Mouse (Mus musculus): ENCODE results near the gene Papss2.

Papss2 gene

DNA sequence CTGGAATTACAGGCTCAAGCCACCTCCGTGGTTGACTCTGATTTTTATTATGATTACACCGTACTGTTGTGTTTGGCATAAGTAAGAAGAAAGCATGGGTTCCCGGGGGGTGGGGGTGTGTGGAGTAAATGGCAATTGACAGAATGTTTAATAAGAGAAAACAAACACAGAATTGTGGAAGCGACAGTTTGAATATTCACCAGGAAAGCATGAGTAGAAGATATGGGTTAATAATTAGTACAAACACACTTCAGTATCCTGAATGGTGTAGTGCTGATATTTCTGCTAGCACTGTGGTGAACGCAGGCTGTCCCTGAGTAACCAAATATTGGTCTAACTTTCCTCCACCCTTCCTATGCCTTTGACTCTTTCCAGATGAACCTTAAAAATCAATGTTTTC, 3.8 kb downstream of the Papss2 start:
- WGBS: 64% methylated on average over 5 of the region's 5 CpGs

DNA sequence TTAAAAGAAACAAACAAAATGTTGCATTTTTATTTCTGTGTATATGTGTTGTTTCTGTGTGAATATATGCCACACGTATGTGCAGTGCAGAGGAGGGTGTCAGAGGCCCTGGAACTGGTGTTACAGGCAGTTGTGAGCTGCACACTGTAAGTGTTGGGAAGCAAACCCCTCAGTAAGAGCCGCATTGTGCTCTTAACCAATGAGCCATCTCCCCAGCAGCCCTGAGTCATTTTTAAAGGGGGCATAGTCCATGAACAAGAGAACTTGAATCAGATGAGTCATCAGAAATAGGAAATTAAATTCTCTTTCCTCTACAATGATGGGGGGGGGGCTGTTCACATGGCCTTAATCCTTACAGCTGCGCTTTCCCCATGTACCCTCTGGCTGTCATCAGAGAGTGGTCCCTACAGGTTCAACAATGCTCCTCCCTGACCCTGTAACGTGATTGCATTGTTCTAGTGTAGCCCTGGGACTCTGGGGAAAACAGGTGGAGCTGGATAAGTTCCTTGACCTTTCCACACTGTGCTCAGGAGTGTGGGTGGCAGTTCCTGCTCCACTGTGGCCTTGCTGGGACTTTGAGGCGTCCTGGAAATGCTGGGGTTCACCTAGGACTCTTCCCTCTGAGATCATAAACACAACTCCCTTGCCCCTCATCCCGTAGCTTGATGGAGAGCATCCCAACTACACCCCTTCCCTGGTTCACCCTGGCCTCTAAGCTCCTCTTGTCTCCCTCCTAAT, 5.6 kb downstream of the Papss2 start:
- WGBS: 87% methylated on average over 6 of the region's 6 CpGs

DNA sequence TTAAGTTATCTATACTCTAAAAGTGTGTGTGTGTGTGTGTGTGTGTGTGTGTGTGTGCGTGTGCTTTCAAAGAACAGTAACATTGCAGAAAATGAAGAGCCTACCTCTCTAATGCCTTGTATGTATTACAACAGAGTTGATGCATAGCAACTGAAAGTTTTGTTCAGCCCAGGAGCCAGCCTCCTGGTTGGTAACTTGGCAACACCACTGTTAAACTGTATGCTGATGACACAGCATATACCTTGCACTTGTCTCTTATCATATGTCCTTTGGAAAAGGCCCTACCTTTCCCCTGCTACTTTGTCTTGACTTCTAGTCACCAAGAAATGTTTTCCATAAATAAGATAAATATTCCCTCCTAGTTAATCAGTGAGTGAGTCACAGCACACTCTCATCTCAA, 7.9 kb downstream of the Papss2 start:
- 94% methylated on average over 1 of the region's 1 CpGs for WGBS

DNA sequence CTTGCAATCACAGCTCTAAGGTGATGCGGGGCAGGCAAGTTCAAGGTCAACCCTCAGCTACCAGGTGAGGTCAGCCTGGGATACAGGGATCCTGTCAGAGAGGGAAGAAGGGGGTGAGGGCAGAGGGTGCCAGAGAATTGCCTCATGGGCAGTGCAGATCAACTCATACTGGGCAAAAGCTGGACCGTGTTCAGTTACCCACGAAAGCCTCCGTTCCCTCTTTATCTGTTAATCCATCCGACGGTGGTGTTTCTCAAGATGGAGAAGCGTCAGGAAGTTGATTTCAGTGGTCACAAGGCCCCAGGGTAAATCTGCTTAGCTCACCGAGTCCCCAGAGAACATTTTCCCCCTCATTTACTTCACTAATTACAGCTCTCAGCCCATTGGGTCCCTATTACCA, 8.5 kb downstream of the Papss2 start:
- WGBS: 73% methylated on average over 8 of the region's 8 CpGs

DNA sequence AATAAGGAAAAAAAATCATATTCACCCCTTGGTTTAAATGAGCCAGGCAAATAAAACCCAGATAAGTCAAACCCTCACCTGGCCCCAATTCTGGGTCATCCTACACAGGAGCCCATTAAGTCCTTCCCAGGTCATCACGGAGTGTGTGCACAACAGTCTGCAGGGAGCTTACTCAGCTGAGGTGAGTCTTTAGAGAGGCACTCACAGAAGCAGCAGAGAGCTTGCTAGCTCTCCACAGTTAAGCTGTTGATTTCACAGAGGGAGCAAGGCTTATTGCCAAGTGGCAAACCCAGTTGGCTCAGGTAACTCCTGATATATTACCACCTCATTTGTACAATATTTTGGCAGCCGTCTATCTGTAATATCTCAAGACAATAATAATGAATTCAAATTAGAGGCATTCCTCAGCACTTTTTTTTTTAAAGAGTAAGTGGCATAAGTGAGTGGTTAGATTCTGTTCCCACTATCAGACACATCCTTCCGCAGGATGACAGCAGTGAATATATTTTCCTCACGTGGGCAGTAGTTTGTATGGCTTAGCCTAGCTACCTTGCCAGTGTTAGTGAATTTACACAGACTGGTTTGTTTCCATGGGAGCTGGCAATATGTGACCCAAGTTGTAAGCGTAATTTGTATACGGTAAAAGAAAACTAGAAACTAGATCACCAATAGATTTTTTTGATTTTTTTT, 9.1 kb downstream of the Papss2 start:
- WGBS: 64% methylated on average over 6 of the region's 6 CpGs

DNA sequence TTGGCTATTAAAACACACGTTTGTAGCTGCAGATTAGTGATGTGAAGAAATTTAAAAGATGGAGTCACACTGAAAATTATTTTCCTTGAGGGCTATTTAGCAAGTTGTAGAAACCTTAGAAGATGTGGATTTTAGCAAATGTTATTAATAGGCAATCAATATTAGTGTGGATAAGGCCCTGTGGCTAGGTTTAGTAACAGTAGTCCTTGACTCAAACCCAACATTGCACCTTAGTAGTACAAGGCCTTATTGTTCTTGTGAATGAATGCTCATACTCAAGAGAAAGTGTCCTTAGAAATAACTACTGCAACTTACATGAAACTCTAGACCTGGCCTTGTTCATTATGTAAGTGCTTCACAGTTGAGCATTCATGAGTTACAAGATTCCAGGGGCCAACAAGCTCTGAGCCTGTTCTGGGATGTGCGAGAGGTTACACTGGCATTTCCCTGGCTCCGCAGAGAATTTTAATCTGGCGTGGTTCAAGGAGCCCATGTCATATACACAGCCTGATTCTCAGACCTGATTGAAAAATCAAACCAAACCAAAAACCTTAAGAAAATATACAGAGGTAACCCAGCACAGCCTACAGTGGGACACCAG, 10.7 kb downstream of the Papss2 start:
- WGBS: 83% methylated on average over 4 of the region's 4 CpGs

DNA sequence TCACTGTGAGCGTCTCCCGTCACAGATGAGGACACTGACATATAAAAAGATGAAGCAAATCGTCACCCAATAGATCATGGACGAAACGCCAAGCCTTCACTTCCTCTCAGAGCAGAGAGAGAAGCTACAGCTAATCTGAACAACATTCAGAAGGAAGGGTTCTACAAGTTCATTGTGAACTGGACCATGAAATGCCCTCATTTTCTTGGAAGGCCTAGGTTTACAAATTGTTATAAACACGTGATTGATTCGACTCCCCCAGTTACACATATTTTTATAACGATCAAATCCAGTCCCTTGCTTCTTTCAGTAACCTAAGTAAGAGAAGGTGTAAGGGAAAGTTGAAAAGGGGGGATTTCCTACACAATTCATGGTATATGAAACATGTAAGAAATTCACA, 11.4 kb downstream of the Papss2 start:
- WGBS: 83% methylated on average over 8 of the region's 8 CpGs

DNA sequence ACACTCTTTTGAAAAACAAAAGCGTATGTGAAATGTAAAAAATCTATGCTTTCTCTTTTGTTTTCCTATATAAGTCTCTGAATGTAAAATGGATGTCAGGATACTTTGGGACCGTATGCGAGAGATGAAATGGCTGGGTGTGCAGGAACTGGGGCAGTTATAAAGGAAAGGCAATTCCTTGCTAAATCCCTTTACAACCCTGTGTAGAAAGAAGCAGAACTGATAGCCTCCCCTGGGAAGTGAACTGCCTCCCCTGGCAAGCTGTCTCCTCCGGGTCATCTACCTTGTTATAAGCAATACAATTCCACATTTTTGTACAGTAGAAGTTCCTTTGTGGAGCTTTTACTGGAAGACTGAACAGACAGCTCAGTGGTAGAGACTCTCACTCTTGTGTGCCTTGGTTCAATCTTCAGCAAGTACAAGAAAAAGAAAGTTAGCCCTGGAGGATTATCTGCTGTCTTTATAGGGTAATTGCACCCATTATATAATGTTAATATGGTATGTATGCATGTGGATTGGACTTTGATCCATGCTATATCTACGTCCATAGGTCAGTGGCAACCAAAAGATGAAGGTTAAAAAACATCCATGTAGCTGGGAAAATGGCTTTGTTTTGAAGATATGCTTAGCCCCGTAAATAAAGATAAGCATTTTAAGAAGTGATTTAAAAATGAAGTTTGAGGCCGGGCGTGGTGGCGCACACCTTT, 15.9 kb downstream of the Papss2 start:
- 95% methylated on average over 9 of the region's 9 CpGs for WGBS

DNA sequence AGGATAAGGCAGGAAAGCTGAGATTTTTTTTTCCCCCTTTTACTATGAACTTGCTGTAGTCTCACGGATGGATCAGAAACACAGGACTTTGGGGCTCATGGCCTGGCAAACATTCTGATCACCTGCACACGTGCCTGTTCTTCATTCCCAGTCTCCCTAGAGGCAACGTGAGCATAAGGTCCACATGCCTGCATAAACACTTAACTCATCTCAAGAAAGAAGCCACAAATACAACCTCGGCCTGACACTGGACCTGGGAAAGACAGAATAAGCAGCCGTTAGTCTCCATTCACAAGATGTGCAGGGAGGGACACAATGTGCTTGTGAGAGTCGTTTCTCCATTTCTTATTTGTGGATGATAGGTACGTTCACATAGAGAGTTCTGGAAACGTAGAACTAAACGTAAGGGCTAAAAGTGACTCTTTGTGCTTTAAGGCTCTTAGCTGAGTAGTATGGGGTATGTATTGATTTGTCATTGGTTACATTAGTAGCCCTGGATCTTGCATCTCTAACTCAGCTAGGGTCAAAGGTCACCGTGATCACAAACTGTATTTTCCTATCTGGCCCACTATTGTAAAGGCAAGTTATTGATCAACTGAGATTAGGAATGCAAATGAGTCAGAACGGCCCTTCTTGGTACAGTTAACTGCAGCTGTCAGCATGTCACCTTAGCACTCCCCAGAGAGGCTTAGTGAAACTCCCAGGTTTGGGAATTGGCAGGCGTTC, 18.6 kb downstream of the Papss2 start:
- 89% methylated on average over 12 of the region's 12 CpGs for WGBS

DNA sequence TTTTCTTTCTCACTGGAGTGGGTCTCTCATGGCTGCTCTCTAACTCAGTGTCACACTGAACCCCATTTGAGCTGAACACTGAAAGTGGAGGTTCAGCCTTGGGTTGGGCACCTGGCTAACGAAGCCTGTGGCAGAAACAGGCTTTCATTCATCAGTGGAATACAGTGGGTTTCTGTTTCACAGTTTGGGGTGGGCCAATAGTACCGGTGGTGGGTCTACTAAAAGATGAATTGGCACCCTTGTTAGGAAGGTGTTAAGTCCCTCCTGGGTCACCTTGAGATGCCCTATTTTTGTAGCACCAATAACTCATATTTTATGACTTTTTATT, 19.1 kb downstream of the Papss2 start:
- WGBS: 77% methylated on average over 2 of the region's 2 CpGs

DNA sequence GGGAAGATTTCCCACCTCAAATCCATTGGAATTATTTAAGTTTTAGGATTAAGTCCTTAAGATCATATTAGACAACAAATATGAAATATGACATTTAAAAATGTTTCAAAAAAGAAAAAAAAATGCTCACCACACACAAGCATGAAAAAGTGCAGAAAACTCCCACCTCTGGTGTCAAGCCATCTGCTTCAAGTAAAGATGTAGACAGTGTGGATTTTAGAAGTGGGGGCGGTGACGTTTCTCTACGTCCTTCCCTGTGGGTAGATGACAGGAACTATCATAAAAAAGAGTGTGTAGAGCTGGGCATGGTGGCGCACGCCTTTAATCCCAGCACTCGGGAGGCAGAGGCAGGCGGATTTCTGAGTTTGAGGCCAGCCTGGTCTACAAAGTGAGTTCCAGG, 21.1 kb downstream of the Papss2 start:
- WGBS: 71% methylated on average over 7 of the region's 7 CpGs

DNA sequence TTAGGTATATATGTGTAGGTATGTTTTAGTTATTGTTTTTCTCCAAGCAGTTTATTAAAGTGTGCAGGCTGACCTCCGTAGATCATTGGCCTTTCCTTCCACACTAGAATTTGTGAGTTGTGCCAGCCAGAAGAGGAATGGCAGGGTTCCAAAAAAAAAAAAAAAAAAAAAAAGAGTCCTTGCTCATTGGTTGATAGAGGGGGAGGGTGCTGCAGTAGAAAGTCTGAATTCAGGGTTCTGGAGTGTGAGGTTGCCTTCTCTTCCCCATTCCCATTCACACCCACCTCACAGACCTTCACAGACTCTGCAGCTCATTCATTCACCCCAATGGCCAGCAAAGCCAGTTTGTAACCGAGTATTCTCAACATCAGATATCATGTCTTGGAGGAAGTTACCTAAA, 24.1 kb downstream of the Papss2 start:
- 66% methylated on average over 2 of the region's 2 CpGs for WGBS

DNA sequence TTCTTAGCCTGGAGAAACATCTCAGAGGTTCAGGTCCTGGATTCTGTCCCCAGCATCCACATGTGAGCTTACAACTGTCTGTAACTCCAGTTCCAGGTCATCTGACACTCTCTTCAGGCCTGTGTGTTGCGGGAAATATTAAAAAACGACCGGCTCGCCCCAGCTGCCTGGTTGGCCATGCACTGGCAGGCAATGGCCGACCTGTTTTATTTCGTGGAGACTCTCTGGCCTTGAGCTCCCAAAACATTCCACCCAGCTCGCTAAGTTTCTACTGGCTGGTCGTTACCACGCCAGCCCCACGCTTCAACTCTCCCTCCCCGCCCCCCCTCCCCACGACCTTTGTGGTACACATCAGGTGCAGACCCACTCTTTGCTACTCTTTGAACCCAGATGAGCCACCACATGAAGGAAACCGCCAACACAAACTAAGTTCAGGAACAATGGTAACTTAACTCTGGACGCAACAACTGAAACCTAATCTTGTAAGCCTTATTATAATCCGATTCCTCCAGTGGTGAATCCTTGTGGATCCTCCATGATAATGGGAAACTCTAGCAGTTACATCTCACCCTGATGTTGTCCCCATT, 25.4 kb downstream of the Papss2 start:
- WGBS: 87% methylated on average over 15 of the region's 15 CpGs

DNA sequence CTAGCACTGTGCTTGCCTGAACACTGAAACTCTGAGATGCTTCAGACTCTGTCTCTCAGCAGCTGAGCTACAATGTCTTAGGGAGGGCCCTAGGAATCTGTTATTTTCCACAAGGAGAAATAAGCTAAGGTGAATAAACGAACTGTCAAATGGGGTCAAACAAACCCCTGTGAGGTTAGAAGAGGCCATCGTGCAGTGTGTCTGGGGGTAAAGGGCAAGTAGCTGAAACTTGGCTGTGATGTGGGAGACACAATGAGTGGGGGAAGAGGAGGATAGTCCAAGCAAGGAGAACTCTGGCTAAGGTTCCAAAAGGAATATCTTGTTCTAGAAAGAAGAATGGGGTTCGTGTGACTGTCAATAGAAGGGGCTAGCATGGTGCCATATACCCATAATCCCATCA, 26.6 kb downstream of the Papss2 start:
- 85% methylated on average over 3 of the region's 3 CpGs for WGBS

DNA sequence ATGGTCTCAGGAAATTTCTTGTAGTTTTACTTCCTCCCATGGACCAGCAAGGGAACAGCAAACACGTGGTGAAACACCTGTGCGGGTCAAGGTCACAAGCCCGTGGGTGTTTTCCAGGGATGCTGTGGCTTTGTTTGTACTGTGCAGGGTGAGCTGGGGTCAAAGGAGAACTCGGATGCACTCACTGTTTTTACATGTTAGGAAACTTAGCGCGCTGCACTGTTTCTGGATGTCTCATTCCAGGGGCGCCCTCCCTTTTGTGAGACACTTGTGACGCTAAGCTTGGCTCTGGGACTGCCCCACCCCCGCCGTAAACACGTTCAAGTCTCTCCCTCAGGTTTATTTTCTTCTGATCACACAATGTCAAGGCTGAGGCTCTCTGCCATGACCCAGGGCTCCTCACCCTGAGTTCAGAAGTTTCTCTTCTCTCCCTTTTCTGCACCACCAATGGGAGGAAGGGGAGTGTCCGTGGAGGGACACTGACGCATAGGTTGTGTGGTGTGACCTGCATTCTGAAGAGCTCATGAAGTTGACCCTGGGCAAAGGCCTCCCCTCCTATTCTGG, 31.3 kb downstream of the Papss2 start:
- 66% methylated on average over 13 of the region's 13 CpGs for WGBS

DNA sequence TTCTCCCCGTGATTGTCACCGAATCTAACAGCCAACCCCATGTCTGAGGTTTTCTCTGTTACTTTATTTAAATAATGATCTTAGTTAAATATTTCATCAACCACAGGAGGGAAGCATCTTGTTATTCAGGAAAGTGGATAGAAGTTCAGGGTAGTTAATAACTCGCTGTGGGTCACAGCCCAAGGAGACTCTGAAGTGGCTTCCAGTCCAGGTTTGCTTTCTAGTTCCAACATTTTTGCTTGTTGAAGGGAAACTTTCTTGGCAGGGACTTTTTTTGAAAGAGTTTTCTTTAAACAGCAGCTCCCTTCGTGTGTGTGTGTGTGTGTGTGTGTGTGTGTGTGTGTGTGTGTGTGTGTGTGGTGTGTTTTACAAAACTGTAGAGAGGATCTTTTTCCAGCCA, 32.0 kb downstream of the Papss2 start:
- WGBS: 66% methylated on average over 4 of the region's 4 CpGs

DNA sequence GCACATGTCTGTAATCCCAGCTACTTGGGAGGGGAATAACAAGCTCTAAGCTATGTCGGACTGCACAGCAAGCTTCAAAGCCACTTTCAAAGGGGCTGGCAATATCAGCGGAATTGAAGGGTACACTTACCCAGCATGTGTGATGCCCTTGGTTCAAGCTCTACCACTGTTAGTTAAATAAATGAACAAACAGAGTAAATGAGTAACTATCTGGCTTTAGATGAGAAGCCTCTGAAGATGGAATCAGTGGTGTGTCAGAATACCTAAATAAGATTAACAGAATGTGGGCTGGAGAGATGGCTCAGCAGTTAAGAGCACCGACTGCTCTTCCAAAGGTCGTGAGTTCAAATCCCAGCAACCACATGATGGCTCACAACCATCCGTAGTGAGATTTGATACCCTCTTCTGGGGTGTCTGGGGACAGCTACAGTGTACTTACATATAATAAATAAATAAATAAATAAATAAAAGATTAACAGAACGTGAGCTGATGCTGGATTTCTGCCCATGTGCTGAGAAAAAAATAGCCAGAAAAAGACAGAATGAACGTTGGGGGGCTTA, 33.1 kb downstream of the Papss2 start:
- WGBS: 91% methylated on average over 7 of the region's 7 CpGs

DNA sequence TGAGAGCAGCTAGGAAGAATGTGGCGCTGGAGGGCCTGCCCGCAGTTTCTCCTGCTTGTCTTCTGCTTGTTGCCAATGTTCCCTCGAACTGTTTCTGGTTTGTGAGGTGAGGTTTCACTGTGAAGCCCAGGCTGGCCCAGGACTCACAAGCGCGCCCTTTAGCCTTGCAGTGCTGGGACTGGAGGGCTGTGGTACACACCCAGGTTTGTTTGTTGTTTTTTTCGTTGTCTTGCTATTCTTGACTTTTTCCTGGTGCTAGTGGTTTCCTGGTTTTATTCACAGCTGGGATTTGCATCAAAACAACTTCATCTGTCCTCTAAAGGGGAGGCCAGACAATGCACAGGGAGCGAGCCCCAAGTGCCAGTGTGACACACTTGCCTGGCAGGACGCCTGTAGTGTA, 39.3 kb downstream of the Papss2 start:
- 78% methylated on average over 8 of the region's 8 CpGs for WGBS

DNA sequence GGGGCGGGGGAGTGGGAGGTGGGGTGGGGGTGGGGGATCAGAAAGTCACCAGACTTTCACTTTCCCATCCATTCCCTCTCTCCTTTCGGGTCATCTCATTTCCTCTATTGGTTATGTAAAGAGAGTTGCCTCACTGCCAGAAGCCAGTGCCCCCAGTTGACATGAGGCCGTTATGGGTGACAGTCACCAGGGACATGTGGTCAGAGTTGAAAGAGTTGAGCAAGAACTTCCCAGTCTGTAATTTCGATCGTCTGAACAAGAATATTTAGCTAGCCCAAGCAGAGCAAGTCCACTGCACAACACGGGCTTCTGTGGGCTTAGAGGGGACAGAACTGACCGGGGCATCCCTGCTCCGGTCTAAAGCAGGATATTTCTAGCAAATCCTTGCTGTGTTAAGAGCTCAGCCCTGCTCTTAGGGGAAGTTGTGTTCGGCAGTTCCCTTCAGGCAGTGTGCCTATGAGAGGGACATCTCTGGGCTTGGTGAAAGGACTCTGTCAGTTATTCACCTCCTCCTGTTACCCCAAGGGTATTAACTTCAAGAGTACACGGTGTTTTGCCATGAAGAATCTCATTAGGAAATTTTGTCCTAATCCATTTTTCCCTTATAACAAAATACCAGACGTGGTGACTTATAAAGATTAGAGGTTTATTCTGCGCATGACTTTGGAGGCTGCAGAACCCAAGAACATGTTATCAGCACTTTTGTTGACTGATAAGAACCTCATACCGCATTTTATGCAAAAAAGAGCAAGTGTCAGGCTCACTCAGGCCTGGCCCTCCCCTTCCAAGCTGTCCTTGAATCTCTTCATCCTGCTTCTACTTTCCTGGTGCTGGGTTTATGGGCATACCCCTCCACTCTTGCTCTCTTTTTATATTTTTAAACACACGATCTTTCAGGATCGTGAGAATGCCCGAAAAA, 42.0 kb downstream of the Papss2 start:
- 77% methylated on average over 16 of the region's 16 CpGs for WGBS

Measured in cerebral cortex, adult 2 months (tissue).